Mouse (Mus musculus) splenic B cell, adult 2 months (primary cell): ENCODE results near the gene Zfp839.
A peak's percentile ranks its signal among the peaks of the same experiment; 100 is the strongest.

Source experiments
- DNase-seq: peaks from one replicate; pipeline ENCODE4 v3.0.0-alpha.2; 2011; ENCODE audit warnings: low read depth, low spot score
- H3K27me3 ChIP-seq: 2 replicates; pipeline ENCODE4 v1.6.1; 2012; ENCODE audit warnings: mild to moderate bottlenecking, low read length, moderate library complexity, mixed read lengths; ENCODE audit not compliant: control insufficient read depth, poor library complexity, insufficient read depth, severe bottlenecking
- H3K36me3 ChIP-seq: 2 replicates; pipeline ENCODE4 v1.6.1; 2012; ENCODE audit warnings: mild to moderate bottlenecking, low read length, moderate library complexity, mixed read lengths; ENCODE audit not compliant: control insufficient read depth, poor library complexity, insufficient read depth, severe bottlenecking

The Zfp839 gene

GRCm38 (mm10) chr12:110850010-110850928 lies at the start of gene Zfp839:
Gene Zfp839, plus strand, starts transcription at chr12:110850253.
- DNase-seq: peak; percentile 78
- H3K36me3 ChIP-seq: no peaks in the 10 kb centered on the region
- no peaks in the 10 kb centered on the region for H3K27me3 ChIP-seq

GRCm38 (mm10) chr12:110801876-110802464 lies 48.1 kb upstream of the Zfp839 start:
- 0 out of 2 replicates have a peak, but pooled peaks cover 2% of the 10 kb centered on the region for H3K36me3 ChIP-seq
- no peak for DNase-seq
- H3K27me3 ChIP-seq: no peaks in the 10 kb centered on the region

GRCm38 (mm10) chr12:110802674-110803297 lies 47.3 kb upstream of the Zfp839 start:
- Histone ChIP-seq H3K36me3 (0 out of 2 replicates have a peak, but pooled peaks cover 2% of the 10 kb centered on the region), H3K27me3 (no peaks in the 10 kb centered on the region)
- DNase-seq: no peak

- Histone ChIP-seq H3K27me3 (no peaks in the 10 kb centered on the region), H3K36me3 (no peaks in the 10 kb centered on the region)
- no peak for DNase-seq
Measured at GRCm38 (mm10) chr12:110804261-110804660, 45.8 kb upstream of the Zfp839 start.

GRCm38 (mm10) chr12:110806301-110806970 lies 43.6 kb upstream of the Zfp839 start:
- H3K27me3 ChIP-seq: no peaks in the 10 kb centered on the region
- H3K36me3 ChIP-seq: no peaks in the 10 kb centered on the region
- DNase-seq: peak; percentile 28

GRCm38 (mm10) chr12:110808430-110808829 lies 41.6 kb upstream of the Zfp839 start:
- no peaks in the 10 kb centered on the region for H3K36me3 ChIP-seq
- no peaks in the 10 kb centered on the region for H3K27me3 ChIP-seq
- no peak for DNase-seq

GRCm38 (mm10) chr12:110808848-110809247 lies 41.2 kb upstream of the Zfp839 start:
- Histone ChIP-seq H3K36me3 (no peaks in the 10 kb centered on the region), H3K27me3 (no peaks in the 10 kb centered on the region)
- no peak for DNase-seq

- H3K27me3 ChIP-seq: no peaks in the 10 kb centered on the region
- peak; percentile 83 for DNase-seq
Measured at GRCm38 (mm10) chr12:110813132-110813531, 36.9 kb upstream of the Zfp839 start.

GRCm38 (mm10) chr12:110813624-110814023 lies 36.4 kb upstream of the Zfp839 start:
- DNase-seq: peak; percentile 46
- Histone ChIP-seq H3K36me3 (no peaks in the 10 kb centered on the region), H3K27me3 (no peaks in the 10 kb centered on the region)

More at GRCm38 (mm10) chr12:110813132-110813531, 36.9 kb upstream of the Zfp839 start:
- H3K36me3 ChIP-seq: no peaks in the 10 kb centered on the region

- no peak for DNase-seq
- Histone ChIP-seq H3K36me3 (no peaks in the 10 kb centered on the region), H3K27me3 (no peaks in the 10 kb centered on the region)
Measured at GRCm38 (mm10) chr12:110814924-110815323, 35.1 kb upstream of the Zfp839 start.

GRCm38 (mm10) chr12:110816833-110817232 lies 33.2 kb upstream of the Zfp839 start:
- Histone ChIP-seq H3K36me3 (no peaks in the 10 kb centered on the region), H3K27me3 (no peaks in the 10 kb centered on the region)
- no peak for DNase-seq

GRCm38 (mm10) chr12:110819367-110819766 lies 30.7 kb upstream of the Zfp839 start:
- Histone ChIP-seq H3K36me3 (no peaks in the 10 kb centered on the region), H3K27me3 (no peaks in the 10 kb centered on the region)
- no peak for DNase-seq

GRCm38 (mm10) chr12:110821787-110822186 lies 28.3 kb upstream of the Zfp839 start:
- DNase-seq: no peak
- Histone ChIP-seq H3K27me3 (no peaks in the 10 kb centered on the region), H3K36me3 (no peaks in the 10 kb centered on the region)

- no peaks in the 10 kb centered on the region for H3K27me3 ChIP-seq
- no peak for DNase-seq
- no peaks in the 10 kb centered on the region for H3K36me3 ChIP-seq
Measured at GRCm38 (mm10) chr12:110822366-110822765, 27.7 kb upstream of the Zfp839 start.
